Mouse (Mus musculus) retina, postnatal 7 days (tissue): Measurements from ENCODE around the gene Pan2.
"Not testable (repeated sequence)": the region's sequence is repeated elsewhere in the genome, so short reads cannot be mapped to it uniquely, and the experiment has no call there.

Experiments used
- DNase-seq: peaks from one replicate; pipeline ENCODE4 v3.0.0-alpha.2; 2012; ENCODE audit warnings: low read depth, low spot score

The Pan2 gene

GRCm38 (mm10) chr10:128283604-128284579 is 19.2 kb upstream of the Pan2 start:
- DNase-seq = peak; percentile 62

DNA sequence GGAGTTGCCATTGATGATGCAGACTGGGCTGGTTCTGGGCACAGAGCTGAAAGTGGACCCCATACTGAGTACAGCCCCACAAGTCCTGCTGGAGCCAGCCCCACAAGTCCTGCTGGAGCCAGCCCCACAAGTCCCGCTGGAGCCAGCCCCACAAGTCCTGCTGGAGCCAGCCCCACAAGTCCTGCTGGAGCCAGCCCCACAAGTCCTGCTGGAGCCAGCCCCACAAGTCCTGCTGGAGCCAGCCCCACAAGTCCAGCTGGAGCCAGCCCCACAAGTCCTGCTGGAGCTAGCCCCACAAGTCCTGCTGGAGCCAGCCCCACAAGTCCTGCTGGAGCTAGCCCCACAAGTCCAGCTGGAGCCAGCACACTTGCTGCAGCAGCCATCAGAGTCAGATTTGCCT is 12.5 kb upstream of the Pan2 start:
- DNase-seq = not testable (repeated sequence)

DNA sequence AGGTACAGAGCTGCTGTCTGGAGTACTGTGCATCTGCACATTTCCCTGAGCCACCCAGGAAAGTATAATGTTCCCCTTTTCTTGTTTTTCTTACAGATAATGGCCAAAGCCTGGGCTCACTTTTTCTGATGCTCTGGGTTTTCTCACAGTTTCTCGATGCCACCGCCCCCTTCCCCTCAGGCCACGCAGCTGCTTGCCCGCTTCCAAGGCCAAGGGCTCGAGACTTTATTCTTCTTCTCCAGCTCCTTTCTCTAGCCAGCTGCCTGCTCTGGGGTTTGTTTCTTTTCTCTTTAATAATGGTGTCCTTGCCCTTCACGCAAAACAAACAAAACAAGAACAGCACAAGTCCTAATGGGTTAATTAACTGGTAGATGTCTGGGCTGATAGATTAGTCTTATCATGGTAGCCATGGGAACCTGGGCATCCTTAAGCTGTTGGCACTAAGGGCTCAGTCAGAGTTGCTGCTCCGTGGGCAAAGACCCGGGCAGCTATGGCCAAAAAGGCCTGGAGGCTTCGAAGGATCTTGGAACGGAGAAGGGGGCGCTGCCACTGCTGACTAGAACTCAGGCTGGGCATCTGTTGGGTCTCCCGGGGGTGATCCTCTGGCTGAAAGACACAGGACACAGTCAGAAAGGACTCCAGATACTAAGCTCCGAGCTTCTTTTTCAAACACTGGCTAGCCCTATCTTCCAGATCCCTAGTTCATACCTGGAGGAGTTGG is 6.6 kb upstream of the Pan2 start:
- DNase-seq = no peak

DNA sequence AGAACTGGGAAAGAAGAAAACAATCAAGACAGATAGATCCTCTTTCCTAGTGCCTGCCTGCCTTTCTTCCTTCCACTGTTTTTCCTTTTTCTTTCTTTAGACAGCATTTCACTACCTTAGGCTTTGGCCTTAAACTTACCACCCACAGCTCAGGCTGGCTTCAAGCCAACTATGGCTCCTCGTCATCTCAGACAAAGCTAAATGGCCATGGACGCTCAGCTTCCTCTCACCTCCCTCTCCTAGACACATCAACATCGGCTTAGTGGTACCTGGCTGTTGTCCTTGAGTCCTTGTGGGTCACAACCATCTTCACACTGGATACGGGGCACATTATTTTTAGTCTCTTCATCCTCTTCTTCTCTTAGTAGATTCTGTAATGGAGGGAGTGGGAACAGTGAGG is 5.9 kb upstream of the Pan2 start:
- DNase-seq = no peak

GRCm38 (mm10) chr10:128297622-128298021 is 5.5 kb upstream of the Pan2 start:
- no peak for DNase-seq

DNA sequence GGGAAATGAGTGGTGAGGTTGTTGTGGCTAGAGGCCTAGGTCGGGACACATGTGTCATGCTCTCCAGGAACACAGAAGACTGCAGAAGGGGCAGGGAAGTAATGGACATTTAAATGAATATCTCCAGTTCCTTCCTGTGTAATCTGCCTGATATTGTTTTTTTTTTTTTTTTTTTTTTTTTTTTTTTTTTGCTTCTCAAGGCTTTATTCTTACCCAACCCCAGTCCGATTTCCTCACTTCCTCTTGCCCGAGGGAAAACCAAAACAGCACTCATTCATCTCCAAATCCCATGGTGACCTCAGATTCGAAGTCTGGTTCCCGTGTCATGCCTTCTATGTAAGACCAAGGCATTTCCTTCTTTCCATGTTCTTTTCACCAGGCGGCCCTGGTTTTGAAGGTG is 4.9 kb upstream of the Pan2 start:
- DNase-seq = no peak

DNA sequence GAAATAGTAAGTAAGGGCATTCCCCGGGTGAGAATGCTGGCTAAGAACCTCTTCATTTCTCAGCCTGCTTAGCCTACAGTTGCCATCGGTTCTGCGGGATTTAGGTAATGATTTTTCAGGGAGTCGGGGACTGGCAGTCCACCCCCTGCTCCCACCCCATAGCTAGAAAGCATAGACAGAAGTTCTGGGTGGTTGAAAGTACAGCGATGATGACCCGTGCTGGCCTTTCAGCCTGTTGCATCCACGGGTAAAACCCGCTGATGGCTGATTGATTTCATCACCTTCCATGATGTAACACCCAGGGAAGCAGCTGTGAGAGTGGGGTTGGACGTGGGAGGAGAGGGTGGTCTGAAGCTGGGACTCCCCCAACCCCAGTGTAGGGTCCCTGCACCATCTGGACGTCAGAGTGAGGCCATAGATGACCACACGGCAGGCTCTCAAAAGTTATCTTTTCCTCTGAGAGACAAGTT is 4.4 kb upstream of the Pan2 start, which contains the start of gene Il23a:
TSS of gene Il23a (minus strand) at position 51 of the 470 bp plus-strand sequence.
- no peak for DNase-seq

GRCm38 (mm10) chr10:128302357-128302756 is 778 bp upstream of the Pan2 start:
- DNase-seq = no peak

GRCm38 (mm10) chr10:128302785-128303125 is 380 bp upstream of the Pan2 start:
- no peak for DNase-seq

DNA sequence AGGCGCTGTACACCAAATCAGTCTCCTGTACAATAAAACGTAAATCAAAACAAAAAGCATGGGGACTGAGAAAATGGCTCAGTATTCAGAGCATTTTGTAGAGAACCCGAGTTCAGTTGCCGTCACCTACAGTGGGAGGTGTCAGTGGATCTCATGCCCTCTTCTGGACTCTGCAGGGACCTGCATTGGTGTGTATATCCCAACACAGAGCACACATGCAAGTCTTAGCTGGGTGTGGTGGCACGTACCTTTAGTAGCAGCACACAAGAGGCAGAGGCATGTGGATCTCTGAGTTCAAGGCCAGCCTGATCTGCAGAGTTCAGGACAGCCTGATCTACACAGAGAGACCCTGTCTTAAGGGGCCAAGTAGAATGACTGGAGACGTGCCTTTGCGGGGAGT is 6.5 kb downstream of the Pan2 start:
- no peak for DNase-seq

GRCm38 (mm10) chr10:128310177-128310576 is 7.0 kb downstream of the Pan2 start:
- DNase-seq = no peak

- DNase-seq = no peak
Observed at GRCm38 (mm10) chr10:128310902-128311301, 7.8 kb downstream of the Pan2 start.

DNA sequence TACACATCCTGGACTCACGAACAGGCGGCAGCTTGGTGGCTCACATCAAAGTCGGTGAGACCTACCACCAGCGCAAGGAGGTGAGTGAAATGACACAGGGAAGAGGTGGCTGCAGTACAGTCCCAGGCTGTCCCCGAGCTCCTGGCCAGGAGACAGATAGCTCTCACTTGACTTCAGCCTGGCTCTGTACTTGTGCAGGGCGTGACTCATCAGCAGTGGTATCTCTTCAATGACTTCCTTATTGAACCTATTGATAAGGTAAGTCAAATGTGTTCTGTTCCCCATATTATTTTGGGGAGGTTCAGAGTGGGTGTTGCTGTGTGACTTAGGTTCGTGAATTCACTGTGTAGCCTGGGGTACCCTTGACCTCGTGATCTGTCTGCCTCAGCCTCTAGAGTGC is 12.4 kb downstream of the Pan2 start:
- DNase-seq = no peak

DNA sequence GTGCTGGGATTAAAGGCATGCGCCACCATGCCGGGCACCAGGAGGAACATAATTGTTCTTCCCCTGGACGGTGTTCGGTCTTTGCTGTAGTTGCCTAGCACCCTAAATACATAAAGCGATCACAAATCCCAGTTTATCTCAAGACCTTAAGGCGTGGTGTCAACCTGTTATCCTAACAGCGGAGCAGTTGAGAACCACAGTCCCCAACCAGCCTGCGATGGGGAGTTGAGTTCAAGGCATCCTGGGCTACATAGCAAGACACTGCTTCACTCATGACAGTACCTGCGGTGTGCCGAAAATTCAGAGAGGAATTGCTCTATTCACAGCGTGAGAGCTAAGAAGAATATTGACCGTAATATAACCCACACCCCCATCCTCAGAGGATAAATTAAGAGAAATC is 18.5 kb downstream of the Pan2 start:
- no peak for DNase-seq

GRCm38 (mm10) chr10:128322141-128323108 is 19.3 kb downstream of the Pan2 start, which contains the start of gene Cnpy2:
TSS of gene Cnpy2 (plus strand) at chr10:128322459.
- peak; percentile 80 for DNase-seq

DNA sequence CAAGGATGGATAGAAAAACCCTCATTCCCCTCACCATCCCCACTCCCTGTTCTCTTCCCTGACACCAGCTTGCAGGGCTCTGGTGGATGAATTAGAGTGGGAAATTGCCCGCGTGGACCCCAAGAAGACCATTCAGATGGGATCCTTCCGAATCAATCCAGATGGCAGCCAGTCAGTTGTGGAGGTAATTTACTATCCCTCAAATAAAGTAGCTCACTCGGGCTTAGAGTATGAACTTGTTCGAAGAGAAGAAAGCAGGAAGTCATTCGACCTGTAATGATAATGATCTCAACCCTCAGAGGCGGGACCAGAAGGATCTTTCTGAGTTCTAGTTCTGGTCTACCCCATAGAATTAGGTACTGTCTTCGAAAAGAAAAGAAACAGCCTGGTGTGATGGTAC is 20.4 kb downstream of the Pan2 start:
- DNase-seq = no peak

GRCm38 (mm10) chr10:128326825-128327224 is 23.7 kb downstream of the Pan2 start:
- no peak for DNase-seq

GRCm38 (mm10) chr10:128327610-128328009 is 24.5 kb downstream of the Pan2 start:
- no peak for DNase-seq

GRCm38 (mm10) chr10:128332358-128333249 is 29.5 kb downstream of the Pan2 start:
- DNase-seq = not testable (repeated sequence)

DNA sequence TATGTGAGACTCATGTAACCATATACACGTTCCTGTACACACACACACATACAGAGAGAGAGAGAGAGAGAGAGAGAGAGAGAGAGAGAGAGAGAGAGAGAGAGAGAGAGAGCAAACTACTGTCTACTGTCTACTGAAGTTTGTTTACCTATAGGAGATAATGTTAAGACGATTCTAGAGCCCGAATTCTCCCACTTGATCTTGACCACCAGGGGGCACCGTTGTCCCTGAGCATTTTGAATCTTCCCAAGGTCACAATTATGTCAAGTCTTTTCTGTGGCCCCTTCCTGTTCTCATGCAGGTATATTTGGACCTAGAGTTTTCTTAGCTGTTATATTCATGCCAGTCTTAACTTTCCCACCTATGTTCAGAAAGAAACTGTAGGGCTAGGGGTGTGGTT is 32.4 kb downstream of the Pan2 start:
- peak; percentile 69 for DNase-seq
